Mouse (Mus musculus) liver, embryonic 14.5 days (tissue): ENCODE data around the gene Tac2. TPM values are rescaled to one million over a fixed set of nuclear protein-coding genes. Genes with fewer than 3 reads are reported as not detected.

ENCODE experiments used
- ATAC-seq: fragments of 200-750 bp; cut with Nextera tagmentation; 2 replicates; pipeline ENCODE4 v1.8.0; 2017; ENCODE audit warnings: moderate number of reproducible peaks, mild to moderate bottlenecking, moderate library complexity; ENCODE audit not compliant: insufficient read depth
- DNase-seq, 3 experiments: peaks; one replicate each; pipeline ENCODE4 v3.0.0-alpha.2; 2012 to 2013; ENCODE audit warnings: low read depth in 3 of 3, low spot score in 3 of 3
- H3K27ac ChIP-seq: fragments of 300-500 bp; sonication (generic); 2 replicates; pipeline ENCODE4 v1.5.1; 2014; ENCODE audit warnings: moderate library complexity, mild to moderate bottlenecking, control low read depth, inconsistent platforms
- H3K27me3 ChIP-seq: fragments of 300-500 bp; sonication (generic); 2 replicates; pipeline ENCODE4 v1.6.1; 2014; ENCODE audit warnings: mild to moderate bottlenecking, low read length, moderate library complexity; ENCODE audit not compliant: control insufficient read depth, insufficient read depth
- H3K36me3 ChIP-seq: fragments of 300-500 bp; sonication (generic); replicated peaks from 2 replicates; pipeline ENCODE4 v1.6.1; 2014; ENCODE audit warnings: low read depth; ENCODE audit not compliant: control insufficient read depth, insufficient read depth
- H3K4me1 ChIP-seq, 2 experiments: fragments of 200-500 bp in 1 of 2; fragments of 300-500 bp in 1 of 2; sonication (generic) in 1 of 2; replicated peaks; 2 replicates each; pipeline ENCODE4 v1.6.1; 2012 to 2014; ENCODE audit warnings: antibody characterized with exemption in 1 of 2, inconsistent platforms in 1 of 2, low read length in 1 of 2; ENCODE audit not compliant: control insufficient read depth in 2 of 2, insufficient read depth in 2 of 2
- H3K4me2 ChIP-seq: fragments of 300-500 bp; sonication (generic); 2 replicates; pipeline ENCODE4 v1.6.1; 2014; ENCODE audit warnings: low read depth, mild to moderate bottlenecking, control low read depth, moderate library complexity
- H3K4me3 ChIP-seq, 2 experiments: fragments of 200-500 bp in 1 of 2; fragments of 300-500 bp in 1 of 2; sonication (generic) in 1 of 2; 2 replicates each; pipeline ENCODE4 v1.5.1; 2012 to 2014; ENCODE audit warnings: low read depth in 2 of 2, low read length in 2 of 2, mild to moderate bottlenecking in 2 of 2, control low read depth in 1 of 2, inconsistent platforms in 1 of 2, moderate library complexity in 1 of 2; ENCODE audit not compliant: insufficient read depth in 1 of 2
- H3K9ac ChIP-seq: fragments of 300-500 bp; sonication (generic); replicated peaks from 2 replicates; pipeline ENCODE4 v1.6.1; 2014; ENCODE audit warnings: mild to moderate bottlenecking, control low read depth, moderate library complexity
- H3K9me3 ChIP-seq: fragments of 300-500 bp; sonication (generic); 2 replicates; pipeline ENCODE4 v1.6.1; 2016; ENCODE audit warnings: low read length, mixed read lengths; ENCODE audit not compliant: control insufficient read depth
- CTCF ChIP-seq: IDR thresholded peaks from 2 replicates; pipeline ENCODE4 v1.5.1; 2016; ENCODE audit warnings: antibody characterized with exemption, low read depth, control low read depth
- EP300 ChIP-seq: IDR thresholded peaks from 2 replicates; pipeline ENCODE4 v1.6.1; 2016; ENCODE audit warnings: antibody characterized with exemption, low read depth
- WGBS: fragments of 180-500 bp; shearing (Covaris S2); extraction: QIAGEN DNeasy Blood & Tissue Kit; methylation state at CpG from one replicate; pipeline ENCODE4 v1.1.7; 2014; ENCODE audit not compliant: insufficient replicate concordance; 5-methylcytosine and 5-hydroxymethylcytosine counted together
- polyA plus RNA-seq, 2 experiments: library from polyadenylated mRNA; depleted of rRNA in 1 of 2; stranded (reverse) in 1 of 2; unstranded in 1 of 2; fragments of >200 nt; fragmentation: Nextera tagmentation in 1 of 2; extraction: Ambion mirVana in 1 of 2; gene quantifications; 2 replicates each; pipeline versions ENCODE4 v1.2.1 to v1.2.3; 2012 to 2014

Gene Tac2
- polyA plus RNA-seq, 2 experiments, result 20.7 to 26.8 TPM

GRCm38 (mm10) chr10:127704766-127705220 lies 19.5 kb upstream of the Tac2 start, which contains the start of gene Myo1a:
Myo1a (plus strand) TSS chr10:127705170.
- Histone ChIP-seq H3K4me2 (no peak within 1 kb of the TSS), H3K4me3 (no peak within 1 kb of the TSS), H3K4me1 (peaks cover 0 to 3% of the 10 kb centered on the region in 2 experiments; a peak in 2 of 4 replicates), H3K9ac (no peak within 1 kb of the TSS), H3K27ac (no peak within 1 kb of the TSS), H3K9me3 (no peaks in the 10 kb centered on the region), H3K36me3 (no peaks in the 10 kb centered on the region), H3K27me3 (no peaks in the 10 kb centered on the region)
- no peak for ATAC-seq
- WGBS, result 6% methylated on average over 2 of the region's 2 CpGs
- DNase-seq, result no peak
- TF ChIP-seq EP300, result no peak
- TF ChIP-seq CTCF, result peak; percentile 35; the same call in 1 of the 2 replicates

GRCm38 (mm10) chr10:127705783-127706182 lies 18.5 kb upstream of the Tac2 start:
- Histone ChIP-seq H3K27me3 (no peaks in the 10 kb centered on the region), H3K4me3 (no peak overlapping the region), H3K36me3 (no peaks in the 10 kb centered on the region), H3K4me1 (peaks cover 0 to 3% of the 10 kb centered on the region in 2 experiments; a peak in 2 of 4 replicates), H3K27ac (no peak overlapping the region), H3K9me3 (no peaks in the 10 kb centered on the region), H3K9ac (no peak overlapping the region), H3K4me2 (no peak overlapping the region)
- TF ChIP-seq CTCF (no peak), EP300 (no peak)
- WGBS, result 31% methylated on average over 4 of the region's 4 CpGs
- DNase-seq (no peak), ATAC-seq (no peak)

- no peak for ATAC-seq
- no peak for DNase-seq
- no peak overlapping the region for H3K9ac ChIP-seq
- peaks cover 0 to 3% of the 10 kb centered on the region in 2 experiments; a peak in 2 of 4 replicates for H3K4me1 ChIP-seq
- no peak overlapping the region for H3K4me3 ChIP-seq
- TF ChIP-seq EP300 (no peak), CTCF (no peak)
- H3K36me3 ChIP-seq, result no peaks in the 10 kb centered on the region
- no peak overlapping the region for H3K4me2 ChIP-seq
- WGBS, result 61% methylated on average over 7 of the region's 7 CpGs
- no peaks in the 10 kb centered on the region for H3K9me3 ChIP-seq
- no peak overlapping the region for H3K27ac ChIP-seq
- H3K27me3 ChIP-seq, result no peaks in the 10 kb centered on the region
These were observed 16.6 kb upstream of the Tac2 start for GRCm38 (mm10) chr10:127707721-127708120.

GRCm38 (mm10) chr10:127708850-127709370 lies 15.4 kb upstream of the Tac2 start:
- Histone ChIP-seq H3K27me3 (no peaks in the 10 kb centered on the region), H3K4me1 (peaks cover 0 to 3% of the 10 kb centered on the region in 2 experiments; a peak in 2 of 4 replicates), H3K9me3 (no peaks in the 10 kb centered on the region), H3K27ac (no peak overlapping the region), H3K4me2 (no peak overlapping the region), H3K9ac (no peak overlapping the region), H3K4me3 (no peak overlapping the region), H3K36me3 (no peaks in the 10 kb centered on the region)
- DNase-seq (no peak), ATAC-seq (no peak)
- 55% methylated on average over 3 of the region's 3 CpGs for WGBS
- TF ChIP-seq EP300 (no peak), CTCF (no peak)

GRCm38 (mm10) chr10:127710331-127710730 lies 13.9 kb upstream of the Tac2 start:
- Histone ChIP-seq H3K9ac (no peak overlapping the region), H3K4me1 (peaks cover 0 to 3% of the 10 kb centered on the region in 2 experiments; a peak in 2 of 4 replicates), H3K9me3 (no peaks in the 10 kb centered on the region), H3K4me2 (no peak overlapping the region), H3K4me3 (no peak overlapping the region), H3K27ac (no peak overlapping the region), H3K27me3 (no peaks in the 10 kb centered on the region), H3K36me3 (no peaks in the 10 kb centered on the region)
- WGBS, result 68% methylated on average over 13 of the region's 13 CpGs
- ATAC-seq, result no peak
- DNase-seq, result no peak
- TF ChIP-seq EP300 (no peak), CTCF (no peak)
